Mouse (Mus musculus) cerebellum, adult 2 months (tissue): Measurements from ENCODE around the gene Mapk8ip2.

ENCODE experiments used
- CTCF ChIP-seq: fragments of 200-500 bp; IDR thresholded peaks from 2 replicates; pipeline ENCODE4 v1.5.1; 2011; ENCODE audit warnings: low read depth, mild to moderate bottlenecking, control low read depth, low read length, moderate library complexity, borderline replicate concordance; ENCODE audit not compliant: insufficient read depth
- POLR2A ChIP-seq: fragments of 200-500 bp; IDR thresholded peaks from 2 replicates; pipeline ENCODE4 v1.6.1; 2011; ENCODE audit warnings: low read length, control low read depth, borderline replicate concordance; ENCODE audit not compliant: insufficient read depth

- TF ChIP-seq CTCF (no peak), POLR2A (no peak)
These were observed 22.7 kb downstream of the Mapk8ip2 start for GRCm38 (mm10) chr15:89476475-89476815.
